17 mouse cellular contexts compared by ENCODE assay signal in the genomic region with DNA sequence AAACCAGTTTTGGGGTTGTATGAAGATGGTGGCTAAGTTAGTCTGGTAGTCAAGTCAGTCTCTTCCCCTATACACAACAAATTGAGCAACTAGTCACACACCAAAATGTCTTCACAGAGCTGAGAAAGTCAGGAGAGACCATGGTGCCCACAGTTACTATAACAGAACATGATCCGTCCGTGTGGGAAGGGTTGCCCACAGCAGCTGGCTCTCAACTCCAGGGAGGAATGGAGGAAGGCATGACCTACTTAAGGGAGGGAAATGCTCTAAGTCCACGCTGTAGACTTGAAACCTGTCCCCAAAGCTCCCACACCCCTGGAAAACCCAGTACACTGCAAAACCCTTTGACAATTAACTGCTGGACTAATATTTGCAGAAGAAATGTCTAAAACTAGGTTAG.
"Had no signal": no experiment of that assay in that cellular context is flagged by ENCODE, and none has a peak within 500 bp of the region (broad histone marks: within the 10 kb centered on the region; RNA-seq: fewer than 3 reads in every experiment).

No protein-coding gene starts in this region.

- H3K4me2 ChIP-seq: limb, embryonic 13.5 days; lung, embryonic 15.5 days; midbrain, embryonic 13.5 days had no signal

- H3K4me1 ChIP-seq: limb, embryonic 10.5 days; limb, embryonic 13.5 days; lung, embryonic 15.5 days; megakaryocyte, embryonic 14.5 days; midbrain, embryonic 10.5 days; midbrain, embryonic 13.5 days had no signal

- H3K9ac ChIP-seq: limb, embryonic 13.5 days; lung, embryonic 15.5 days; midbrain, embryonic 13.5 days had no signal

- H3K27me3 ChIP-seq: limb, embryonic 13.5 days; lung, embryonic 15.5 days; megakaryocyte, embryonic 14.5 days; midbrain, embryonic 13.5 days had no signal

- H3K27ac ChIP-seq: limb, embryonic 10.5 days; limb, embryonic 13.5 days; lung, embryonic 15.5 days; midbrain, embryonic 10.5 days; midbrain, embryonic 13.5 days; stomach, postnatal 0 days had no signal

- DNase-seq: kidney, adult 18-20 months; kidney, adult 9 months; kidney, postnatal 14 days; kidney, postnatal 4 days; layer of hippocampus, adult 9-11 months; lung, adult 18-20 months; right cerebral cortex, adult 18-20 months; right cerebral cortex, postnatal 14 days; thymus, postnatal 25 days had no signal

- H3K4me3 ChIP-seq: limb, embryonic 10.5 days; limb, embryonic 13.5 days; lung, embryonic 15.5 days; megakaryocyte, embryonic 14.5 days; midbrain, embryonic 10.5 days; midbrain, embryonic 13.5 days had no signal

- ATAC-seq: midbrain, embryonic 13.5 days; midbrain, embryonic 16.5 days had no signal

- H3K9me3 ChIP-seq: limb, embryonic 10.5 days; lung, embryonic 15.5 days; megakaryocyte, embryonic 14.5 days had no signal
